Mouse (Mus musculus) CH12.LX (cell line): ENCODE results near the gene Mul1. TPM values are rescaled to one million over a fixed set of nuclear protein-coding genes. Genes with fewer than 3 reads are reported as not detected.

Source experiments
- DNase-seq: peaks from one replicate; pipeline ENCODE4 v3.0.0-alpha.2; 2013; ENCODE audit errors: extremely low read depth
- H3K27ac ChIP-seq: 2 replicates; pipeline ENCODE4 v1.5.1; 2012; ENCODE audit warnings: low read depth, mild to moderate bottlenecking, control low read depth, moderate library complexity; ENCODE audit not compliant: insufficient read depth
- H3K27me3 ChIP-seq: replicated peaks from 2 replicates; pipeline ENCODE3; 2012; ENCODE audit warnings: inconsistent platforms
- H3K36me3 ChIP-seq, 2 experiments: replicated peaks in 1 of 2; 2 replicates each; pipeline versions ENCODE3 to v1.6.1; 2012; ENCODE audit warnings: inconsistent platforms in 1 of 2, low read length in 1 of 2, mild to moderate bottlenecking in 1 of 2, mixed read lengths in 1 of 2, moderate library complexity in 1 of 2; ENCODE audit not compliant: control insufficient read depth in 1 of 2, insufficient read depth in 1 of 2
- H3K4me1 ChIP-seq, 2 experiments: 2 replicates each; pipeline ENCODE4 v1.6.1; 2012; ENCODE audit warnings: inconsistent platforms in 1 of 2, moderate library complexity in 1 of 2; ENCODE audit not compliant: insufficient read depth in 2 of 2, control insufficient read depth in 1 of 2
- H3K4me2 ChIP-seq: 2 replicates; pipeline ENCODE4 v1.6.1; 2012; ENCODE audit warnings: low read depth, mild to moderate bottlenecking, control low read depth; ENCODE audit not compliant: poor library complexity, insufficient read depth, severe bottlenecking
- H3K4me3 ChIP-seq, 3 experiments: fragments of 150-350 bp in 1 of 3; sonication (generic) in 1 of 3; replicated peaks in 1 of 3; 2 replicates each; pipeline versions ENCODE3 to v1.5.1; 2011 to 2012; ENCODE audit warnings: low read depth in 2 of 3, low read length in 2 of 3, mild to moderate bottlenecking in 2 of 3, moderate library complexity in 2 of 3, control low read depth in 1 of 3, improper control_type of control experiment in 1 of 3, inconsistent platforms in 1 of 3, mixed read lengths in 1 of 3; ENCODE audit not compliant: poor library complexity in 1 of 3
- H3K79me2 ChIP-seq: replicated peaks from 2 replicates; pipeline ENCODE4 v1.6.1; 2012; ENCODE audit warnings: mild to moderate bottlenecking, moderate library complexity; ENCODE audit not compliant: control insufficient read depth, poor library complexity, insufficient read depth, severe bottlenecking; ENCODE audit errors: extremely low read depth
- H3K9ac ChIP-seq: 2 replicates; pipeline ENCODE4 v1.6.1; 2012; ENCODE audit warnings: low read depth, mild to moderate bottlenecking, control low read depth, moderate library complexity; ENCODE audit not compliant: insufficient read depth
- H3K9me3 ChIP-seq: replicated peaks from 2 replicates; pipeline ENCODE3; 2012; ENCODE audit warnings: low read length, inconsistent platforms, mixed read lengths
- BHLHE40 ChIP-seq: IDR thresholded peaks from 2 replicates; pipeline ENCODE4 v1.6.1; 2011; ENCODE audit warnings: mild to moderate bottlenecking, low read depth, low read length, improper control_type of control experiment
- CHD1 ChIP-seq: IDR thresholded peaks from 2 replicates; pipeline ENCODE4 v1.6.1; 2012; ENCODE audit warnings: low read depth, low read length, improper control_type of control experiment, inconsistent platforms
- E2F4 ChIP-seq: IDR thresholded peaks from 2 replicates; pipeline ENCODE4 v1.6.1; 2011; ENCODE audit warnings: low read depth, low read length, improper control_type of control experiment; ENCODE audit not compliant: insufficient replicate concordance
- EP300 ChIP-seq: IDR thresholded peaks from 2 replicates; pipeline ENCODE4 v1.6.1; 2011; ENCODE audit warnings: low read length, improper control_type of control experiment
- ETS1 ChIP-seq: conservative IDR thresholded peaks from 2 replicates; pipeline ENCODE4 v1.6.1; 2012; ENCODE audit warnings: low read depth, mild to moderate bottlenecking, inconsistent platforms, low read length, improper control_type of control experiment, moderate library complexity
- KAT2A ChIP-seq: IDR thresholded peaks from 2 replicates; pipeline ENCODE4 v1.6.1; 2012; ENCODE audit warnings: low read length, improper control_type of control experiment, inconsistent platforms; ENCODE audit not compliant: insufficient replicate concordance
- MXI1 ChIP-seq: IDR thresholded peaks from 2 replicates; pipeline ENCODE4 v1.6.1; 2011; ENCODE audit warnings: mild to moderate bottlenecking, low read depth, low read length, improper control_type of control experiment
- MYC ChIP-seq: IDR thresholded peaks from 2 replicates; pipeline ENCODE4 v1.6.1; 2011; ENCODE audit warnings: low read depth, mild to moderate bottlenecking, improper control_type of control experiment, low read length
- NELFE ChIP-seq: IDR thresholded peaks from 2 replicates; pipeline ENCODE4 v1.6.1; 2011; ENCODE audit warnings: low read depth, low read length, improper control_type of control experiment
- NRF1 ChIP-seq: IDR thresholded peaks from 2 replicates; pipeline ENCODE4 v1.6.1; 2014; ENCODE audit warnings: low read depth, mild to moderate bottlenecking, inconsistent platforms, low read length, improper control_type of control experiment, moderate library complexity
- PAX5 ChIP-seq: IDR thresholded peaks from 2 replicates; pipeline ENCODE4 v1.6.1; 2012; ENCODE audit warnings: low read length, inconsistent platforms, mixed read lengths
- POLR2A ChIP-seq: IDR thresholded peaks from 2 replicates; pipeline ENCODE4 v1.6.1; 2011; ENCODE audit warnings: low read depth, mild to moderate bottlenecking, improper control_type of control experiment, low read length
- RAD21 ChIP-seq: IDR thresholded peaks from 2 replicates; pipeline ENCODE4 v1.6.1; 2011; ENCODE audit warnings: low read depth, mild to moderate bottlenecking, low read length, improper control_type of control experiment, moderate library complexity
- SIN3A ChIP-seq: IDR thresholded peaks from 2 replicates; pipeline ENCODE4 v1.6.1; 2012; ENCODE audit warnings: low read length, improper control_type of control experiment, inconsistent platforms
- SMC3 ChIP-seq: IDR thresholded peaks from 2 replicates; pipeline ENCODE4 v1.6.1; 2011; ENCODE audit warnings: low read depth, low read length, improper control_type of control experiment
- TCF12 ChIP-seq: IDR thresholded peaks from 2 replicates; pipeline ENCODE4 v1.6.1; 2014; ENCODE audit warnings: low read depth, mild to moderate bottlenecking, inconsistent platforms, low read length, improper control_type of control experiment
- ZKSCAN1 ChIP-seq: IDR thresholded peaks from 2 replicates; pipeline ENCODE4 v1.6.1; 2012; ENCODE audit warnings: low read depth, inconsistent platforms, low read length, improper control_type of control experiment, borderline replicate concordance
- ZMIZ1 ChIP-seq: IDR thresholded peaks from 2 replicates; pipeline ENCODE4 v1.6.1; 2012; ENCODE audit warnings: low read depth, mild to moderate bottlenecking, inconsistent platforms, low read length, improper control_type of control experiment
- dilution Hi-C: fragments of 300-500 bp; cut with MboI; formaldehyde crosslinking; loops from 2 replicates; pipeline ENCODE4 v1.14.3; 2020; ENCODE audit warnings: low sequenced_read_pairs; ENCODE audit not compliant: extremely low pct_unique_long_range_greater_than_20kb, extremely low pct_ligation_motif_present
- in situ Hi-C: fragments of 300-500 bp; cut with MboI; formaldehyde crosslinking; loops from 3 replicates; pipeline ENCODE4 v1.14.3; 2019; ENCODE audit warnings: low sequenced_read_pairs, low pct_ligation_motif_present, low pct_unique_long_range_greater_than_20kb, mixed read lengths
- polyA plus RNA-seq: library from polyadenylated mRNA; unstranded; fragments of >175 nt; gene quantifications from 2 replicates; pipeline ENCODE4 v1.2.1, GENCODE M21; 2012; ENCODE audit warnings: low read depth; ENCODE audit not compliant: insufficient read length
- total RNA-seq, 2 experiments: library from RNA; depleted of rRNA; stranded (reverse); fragments of 300-350 nt in 1 of 2; fragments of >200 nt in 1 of 2; gene quantifications; 2 replicates each; pipeline ENCODE4 v1.2.3; 2012 to 2014

Mul1 gene
- total and polyA plus RNA-seq, 3 experiments, result 10.2 to 20.2 (median 12.3) TPM

DNA sequence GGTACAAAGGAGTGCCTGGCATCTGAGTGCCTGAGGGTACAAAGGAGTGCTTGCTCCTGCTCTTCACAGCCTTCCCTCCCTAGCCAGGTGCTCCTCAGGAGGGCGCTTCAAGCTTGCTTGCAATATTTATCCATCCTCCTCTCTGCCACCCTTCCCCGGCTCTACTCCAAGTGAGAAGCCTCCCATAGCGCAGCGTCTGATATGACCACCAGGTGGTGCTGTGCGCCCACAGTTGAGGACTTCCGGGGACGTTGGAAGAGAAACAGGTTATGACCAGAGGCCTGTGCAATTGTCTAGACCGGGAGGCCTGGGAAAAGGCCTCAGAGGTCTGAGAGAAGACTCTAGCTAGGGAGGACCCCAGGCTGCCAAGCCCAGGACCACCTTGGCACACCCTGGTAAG is 12.9 kb downstream of the Mul1 start (continued):
- no peak for TF ChIP-seq SIN3A
- no peak for TF ChIP-seq BHLHE40
- no peak for TF ChIP-seq POLR2A
- no peak for TF ChIP-seq ZKSCAN1
- TF ChIP-seq KAT2A, result no peak
- no peak for TF ChIP-seq E2F4
- no peak for TF ChIP-seq PAX5
- TF ChIP-seq, all 38 proteins: peak for 9

DNA sequence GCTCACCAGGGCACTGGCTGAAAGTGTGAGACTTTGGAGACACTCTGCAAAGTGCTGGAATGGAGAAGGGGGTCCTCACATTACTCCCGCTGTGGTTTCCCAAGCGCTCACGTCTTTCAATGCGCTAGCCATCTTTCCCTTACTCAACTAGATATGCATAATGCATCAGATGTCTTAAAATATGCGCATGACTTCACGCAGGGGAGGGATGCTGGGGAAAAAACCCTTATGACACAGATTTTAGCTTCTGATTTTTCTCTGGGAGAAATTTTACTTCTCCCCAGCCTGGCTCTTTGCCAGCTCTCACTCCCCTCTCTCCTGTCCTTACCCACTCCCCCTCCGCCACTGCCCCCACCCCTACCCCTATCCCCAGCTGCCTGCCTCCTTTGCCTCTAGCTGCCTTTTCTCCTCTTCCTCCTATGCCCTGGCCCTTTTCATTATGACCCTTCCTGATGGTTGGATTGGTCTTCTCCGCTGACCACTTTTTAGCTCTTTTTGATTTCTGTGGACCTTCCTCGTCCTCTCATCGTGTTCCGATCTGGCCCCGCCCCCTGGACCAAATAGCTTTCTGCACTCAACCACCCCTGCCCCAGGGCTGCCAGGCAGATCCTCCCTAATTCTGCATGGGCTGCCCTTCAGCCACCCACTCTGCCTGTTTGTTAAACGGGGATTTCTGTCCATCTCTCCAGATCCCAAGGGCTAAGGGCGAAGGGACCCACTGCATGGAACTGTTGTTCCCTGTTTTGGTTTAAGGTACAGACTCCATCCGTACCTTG is 13.5 kb downstream of the Mul1 start:
- peaks cover 0 to under 1% of the 10 kb centered on the region in 2 experiments for H3K36me3 ChIP-seq
- no peak overlapping the region for H3K4me3 ChIP-seq
- no peak overlapping the region for H3K27ac ChIP-seq
- H3K79me2 ChIP-seq, result no peaks in the 10 kb centered on the region
- dilution Hi-C loops, result no loop called here
- peaks cover 2% of the 10 kb centered on the region for H3K9me3 ChIP-seq
- H3K9ac ChIP-seq, result 0 out of 2 replicates have a peak overlapping the region, but pooled peaks have one; percentile 35
- H3K27me3 ChIP-seq, result peaks cover 51% of the 10 kb centered on the region
- no peak for DNase-seq
- no peak for TF ChIP-seq TCF12
- TF ChIP-seq NRF1, result no peak
- TF ChIP-seq NELFE, result no peak
- TF ChIP-seq CHD1, result no peak
- TF ChIP-seq MXI1, result no peak
- TF ChIP-seq ETS1, result no peak
- no peak for TF ChIP-seq MYC
- no peak for TF ChIP-seq PAX5
- TF ChIP-seq SMC3, result no peak
- TF ChIP-seq RAD21, result no peak
- no peak for TF ChIP-seq ZMIZ1
- TF ChIP-seq EP300, result no peak
- in situ Hi-C loops, result loop anchor here (10.0 kb wide), 1 partner anchor 407 kb away; no protein-coding TSS in a partner anchor
- peaks cover 0 to 4% of the 10 kb centered on the region in 2 experiments; a peak in 2 of 4 replicates for H3K4me1 ChIP-seq
- peak overlapping the region; percentile 49; the same call in 1 of the 2 replicates for H3K4me2 ChIP-seq
